9 mouse cellular contexts compared by ENCODE assay signal in genomic region chr12:17557967-17558345, GRCm38 (mm10). TPM values are rescaled to one million over a fixed set of nuclear protein-coding genes. Genes with fewer than 3 reads are reported as not detected.
DNase-seq lines count a peak whose midpoint lies in the region; ATAC-seq and TF ChIP-seq lines count a peak whose summit lies in the region.
"Had no signal": no experiment of that assay in that cellular context is flagged by ENCODE, and none has a peak within 500 bp of the region (broad histone marks: within the 10 kb centered on the region; RNA-seq: fewer than 3 reads in every experiment).

No protein-coding gene starts in this region.

- TF ChIP-seq POLR2A in ES-Bruce4 (IDR thresholded peaks at IDR 0.05; ENCODE audit: insufficient read depth, low read length) = no peak

- peak; percentile 39 to 75 for DNase-seq in cerebellum, postnatal 4 days (ENCODE audit: low spot score in 2 of 2)
- DNase-seq in hindbrain, embryonic 14.5 days (ENCODE audit: low spot score) = peak; percentile 41
- DNase-seq in lung, postnatal 25 days (ENCODE audit: low spot score) = no peak
- no peak for DNase-seq in adrenal gland, postnatal 36 days
- DNase-seq in heart, adult 8-10 months (ENCODE audit: low spot score) = no peak
- DNase-seq: liver had no signal

- peak overlapping the region; percentile 17; the same call in 1 of the 2 replicates for H3K27ac ChIP-seq in ES-Bruce4 (ENCODE audit: insufficient read depth, low read length)
- H3K27ac ChIP-seq in hindbrain, embryonic 14.5 days = peak overlapping the region; percentile 82
- no peak overlapping the region for H3K27ac ChIP-seq in heart, embryonic 12.5 days (ENCODE audit: poor library complexity, severe bottlenecking)

- no peak for TF ChIP-seq EP300 in ES-Bruce4 (IDR thresholded peaks at IDR 0.05; ENCODE audit: insufficient read depth, low read depth, low read length)

- no peak for TF ChIP-seq CTCF in E14TG2a.4 (conservative IDR thresholded peaks at IDR 0.05; ENCODE audit: low read length)
- no peak for TF ChIP-seq CTCF in ES-Bruce4 (IDR thresholded peaks at IDR 0.05; ENCODE audit: low read depth, low read length)

- H3K27me3 ChIP-seq in E14TG2a.4 (ENCODE audit: insufficient read depth, low read length) (0 out of 2 replicates have a peak, but pooled peaks cover 3% of the 10 kb centered on the region), ES-Bruce4 (ENCODE audit: control insufficient read depth, insufficient read depth, low read length, poor library complexity, severe bottlenecking) (no peaks in the 10 kb centered on the region)
- H3K27me3 ChIP-seq in hindbrain, embryonic 14.5 days (ENCODE audit: control insufficient read depth, insufficient read depth, low read length) = no peaks in the 10 kb centered on the region
- H3K27me3 ChIP-seq in heart, embryonic 12.5 days (replicated peaks) = no peaks in the 10 kb centered on the region

- peak; percentile 63 for ATAC-seq in hindbrain, embryonic 14.5 days (ENCODE audit: low FRiP score)
- ATAC-seq in heart, embryonic 12.5 days (ENCODE audit: insufficient number of reproducible peaks, low FRiP score) = no peak

- no peak overlapping the region for H3K4me2 ChIP-seq in hindbrain, embryonic 14.5 days (replicated peaks)
- H3K4me2 ChIP-seq in heart, embryonic 12.5 days = no peak overlapping the region

- 21% methylated on average over 2 of the region's 2 CpGs for WGBS in hindbrain, embryonic 14.5 days
- WGBS in heart, embryonic 12.5 days = 75% methylated on average over 2 of the region's 2 CpGs

- H3K4me1 ChIP-seq in E14TG2a.4 (replicated peaks; ENCODE audit: low read depth, low read length) = peaks cover 29% of the 10 kb centered on the region
- H3K4me1 ChIP-seq in ES-Bruce4 (ENCODE audit: control insufficient read depth, insufficient read depth, low read length) = no peaks in the 10 kb centered on the region
- H3K4me1 ChIP-seq in hindbrain, embryonic 14.5 days (replicated peaks; ENCODE audit: control insufficient read depth, insufficient read depth, low read length) = peaks cover 22% of the 10 kb centered on the region; the same call in 1 of the 2 replicates
- H3K4me1 ChIP-seq in heart, embryonic 12.5 days (replicated peaks) = peaks cover 24% of the 10 kb centered on the region

- H3K36me3 ChIP-seq in E14TG2a.4 (ENCODE audit: insufficient read depth, low read length) (no peaks in the 10 kb centered on the region), ES-Bruce4 (ENCODE audit: control insufficient read depth, insufficient read depth, low read length, poor library complexity, severe bottlenecking) (no peaks in the 10 kb centered on the region)
- no peaks in the 10 kb centered on the region for H3K36me3 ChIP-seq in hindbrain, embryonic 14.5 days (replicated peaks; ENCODE audit: control insufficient read depth, insufficient read depth)
- H3K36me3 ChIP-seq in heart, embryonic 12.5 days = no peaks in the 10 kb centered on the region

- H3K9ac ChIP-seq in ES-Bruce4 (ENCODE audit: low read depth, poor library complexity, severe bottlenecking) = no peak overlapping the region
- no peak overlapping the region for H3K9ac ChIP-seq in hindbrain, embryonic 14.5 days
- no peak overlapping the region for H3K9ac ChIP-seq in heart, embryonic 12.5 days

- H3K4me3 ChIP-seq in E14TG2a.4 (replicated peaks; ENCODE audit: low read length) (peak overlapping the region; percentile 60), ES-Bruce4 (ENCODE audit: low read depth, low read length) (no peak overlapping the region)
- no peak overlapping the region for H3K4me3 ChIP-seq in hindbrain, embryonic 14.5 days (replicated peaks; ENCODE audit: low read length)
- no peak overlapping the region for H3K4me3 ChIP-seq in heart, embryonic 12.5 days

- H3K9me3 ChIP-seq in E14TG2a.4 (ENCODE audit: low read length) (no peaks in the 10 kb centered on the region), ES-Bruce4 (replicated peaks; ENCODE audit: control insufficient read depth, insufficient read depth, low read length, poor library complexity, severe bottlenecking) (no peaks in the 10 kb centered on the region)
- H3K9me3 ChIP-seq in hindbrain, embryonic 14.5 days (ENCODE audit: control insufficient read depth, low read length) = no peaks in the 10 kb centered on the region
- no peaks in the 10 kb centered on the region for H3K9me3 ChIP-seq in heart, embryonic 12.5 days (replicated peaks)

RNA-seq across cellular contexts. Expression of gene Odc1, which starts 13.4 kb away (rescaled TPM):
- 628 and 653 TPM in 2 replicates for polyA plus RNA-seq in ES-Bruce4 (2011; ENCODE audit: insufficient read depth, insufficient read length, low read depth, missing spikeins)
- 143 and 144 TPM in 2 replicates for polyA plus RNA-seq in hindbrain, embryonic 14.5 days (2014; fragmentation: Nextera tagmentation; extraction: Ambion mirVana)
- total RNA-seq in adrenal gland, postnatal 36 days (2021) = 100 to 1,000 TPM; 319 to 466 TPM
- total RNA-seq in heart, adult 8-10 months (2022) = 10 to 100 TPM; 65.7 to 84.1 (median 79.2) TPM
- polyA plus RNA-seq in heart, embryonic 12.5 days (2016; fragmentation: Nextera tagmentation; extraction: Ambion mirVana) = 161 and 167 TPM in 2 replicates

Comparison
In these comparisons a context has a peak if more than half of its experiments do, and no peak if none do; other contexts are left out.
1. DNase-seq: peak in cerebellum, postnatal 4 days (2 of 2) and hindbrain, embryonic 14.5 days (single experiment); none in lung, postnatal 25 days (single experiment), adrenal gland, postnatal 36 days (0 of 2) and heart, adult 8-10 months (single experiment).